Mouse (Mus musculus): ENCODE data around the gene Arfgef2.

Gene Arfgef2

DNA sequence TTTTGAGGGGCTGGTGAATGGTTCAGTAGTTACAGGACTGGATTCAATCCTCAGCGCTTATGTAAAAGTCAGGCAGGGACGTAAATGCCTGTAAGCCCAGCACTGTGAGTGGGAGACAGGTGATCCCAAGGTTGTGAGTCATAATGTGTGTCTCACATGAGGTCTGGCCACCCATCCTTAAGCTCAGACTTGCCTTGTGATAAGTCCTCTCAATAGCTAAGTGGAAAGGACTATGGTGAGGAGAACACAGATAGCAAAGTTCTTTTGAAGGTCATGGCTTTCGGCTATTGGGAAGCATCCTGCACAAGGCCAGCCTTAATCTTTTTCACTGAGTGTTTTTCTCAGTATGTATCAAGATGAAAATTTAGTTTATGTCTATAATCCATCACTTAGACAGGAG lies 104.3 kb downstream of the Arfgef2 start:
- no peak for DNase-seq

DNA sequence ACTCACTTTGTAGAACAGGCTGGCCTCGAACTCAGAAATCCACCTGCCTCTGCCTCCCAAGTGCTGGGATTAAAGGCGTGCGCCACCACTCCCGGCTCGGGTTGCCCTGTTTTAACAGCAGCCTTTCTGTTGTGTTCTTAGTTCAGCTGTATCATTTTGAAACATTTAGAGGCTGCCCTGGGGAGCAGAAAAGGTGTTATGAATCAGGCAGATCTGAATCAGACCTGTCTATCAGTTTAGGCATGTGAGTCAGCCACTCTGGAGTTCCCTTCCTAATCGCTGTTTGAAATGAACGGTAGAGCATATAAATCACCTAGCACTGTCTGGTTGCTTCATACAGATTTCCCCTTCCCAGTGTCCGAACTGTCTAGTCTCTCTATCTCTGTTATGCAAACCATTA lies 105.1 kb downstream of the Arfgef2 start:
- no peak for DNase-seq

DNA sequence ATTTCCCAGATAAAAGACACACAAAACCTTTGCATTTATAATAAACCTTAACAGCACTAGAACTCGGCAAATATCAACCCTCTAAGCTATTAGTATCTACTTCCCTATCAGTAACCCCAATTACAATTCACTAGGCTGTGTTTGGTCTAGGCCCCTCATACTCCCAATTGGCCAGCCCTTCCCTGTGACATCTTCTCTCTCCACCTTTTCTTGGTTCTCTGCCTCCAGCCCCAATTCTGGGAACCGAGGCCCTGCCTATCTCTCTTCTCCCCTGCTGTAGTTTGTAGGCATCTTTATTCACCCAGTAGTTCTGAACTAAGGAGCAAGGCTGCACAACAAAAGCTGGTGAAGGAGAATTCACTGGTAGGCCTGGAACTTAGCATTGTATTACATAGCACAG lies 118.6 kb downstream of the Arfgef2 start:
- DNase-seq = no peak

DNA sequence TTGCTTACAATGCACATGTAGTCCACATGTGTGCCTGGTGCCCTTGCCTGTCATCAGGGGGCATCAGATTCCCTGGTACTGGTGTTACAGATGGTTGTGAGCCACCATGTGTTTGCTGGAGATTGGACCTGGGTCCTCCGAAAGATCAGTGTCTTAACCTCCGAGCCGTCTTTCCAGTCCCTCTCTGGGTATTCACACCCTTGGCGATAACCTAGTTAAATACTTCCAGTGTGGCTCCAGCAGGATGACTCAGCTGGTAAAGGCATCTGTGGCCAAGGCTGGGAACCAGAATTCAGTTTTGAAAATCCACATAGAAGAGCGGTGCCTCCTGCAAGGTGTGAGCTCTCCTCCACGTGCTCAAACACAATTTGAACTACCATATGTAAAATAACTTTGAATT lies 128.6 kb downstream of the Arfgef2 start:
- no peak for DNase-seq

DNA sequence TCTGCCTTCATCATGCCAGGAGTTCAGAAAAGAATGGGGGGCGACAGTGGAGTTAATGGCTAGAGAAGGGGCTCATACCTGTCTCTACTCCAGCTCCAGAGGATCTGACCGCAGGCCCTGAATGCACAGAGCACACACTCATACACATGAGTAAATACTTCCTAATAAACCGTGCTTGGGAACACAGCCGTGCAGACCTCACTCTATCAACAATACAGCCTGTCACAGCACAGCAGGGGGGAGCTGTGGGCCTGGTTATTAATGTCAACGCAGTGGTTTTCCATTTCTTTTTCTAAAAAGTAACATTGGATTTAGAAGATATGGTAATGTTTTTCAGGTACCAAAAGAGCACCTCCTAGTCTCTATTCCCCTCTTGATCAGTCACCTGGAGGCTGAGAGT lies 129.0 kb downstream of the Arfgef2 start:
- DNase-seq = no peak

DNA sequence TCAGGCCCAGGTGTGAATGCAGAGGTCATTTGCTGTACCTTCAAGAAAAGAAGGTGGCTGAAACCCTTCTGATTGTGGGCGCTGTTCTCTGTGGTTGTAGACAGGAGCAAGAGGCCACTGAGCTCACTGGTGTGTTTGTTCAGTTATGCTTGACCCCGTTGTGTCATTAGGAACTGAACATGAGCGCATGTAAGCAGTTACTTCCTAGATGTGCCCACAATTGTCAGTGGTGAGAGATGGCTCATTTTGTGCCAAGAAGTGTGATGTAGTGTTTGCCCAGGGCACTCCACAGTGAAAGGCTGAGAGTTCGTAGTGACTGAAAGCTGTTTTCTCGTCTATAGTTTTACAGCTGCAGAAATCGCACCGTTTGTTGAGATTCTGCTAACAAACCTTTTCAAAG lies 130.2 kb downstream of the Arfgef2 start:
- DNase-seq = no peak

DNA sequence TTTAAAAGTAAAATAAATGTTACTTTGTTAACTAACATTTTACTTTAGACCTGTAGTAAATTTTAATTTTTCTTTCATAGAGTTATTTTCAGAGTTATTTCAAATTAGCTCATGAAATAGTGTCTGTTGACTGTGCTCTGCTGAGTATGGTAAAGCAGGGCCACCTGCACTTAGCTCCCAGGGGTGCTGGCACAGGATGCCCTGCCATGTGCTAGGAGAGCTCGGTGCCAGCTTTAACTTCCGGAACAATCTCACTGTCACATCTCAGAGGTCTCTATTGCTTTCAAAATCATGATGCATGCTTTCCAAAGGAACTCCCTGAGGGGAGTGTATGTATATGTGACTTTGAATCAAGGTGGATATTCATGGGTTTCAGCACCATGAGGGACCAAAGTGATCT lies 130.8 kb downstream of the Arfgef2 start:
- DNase-seq = no peak

DNA sequence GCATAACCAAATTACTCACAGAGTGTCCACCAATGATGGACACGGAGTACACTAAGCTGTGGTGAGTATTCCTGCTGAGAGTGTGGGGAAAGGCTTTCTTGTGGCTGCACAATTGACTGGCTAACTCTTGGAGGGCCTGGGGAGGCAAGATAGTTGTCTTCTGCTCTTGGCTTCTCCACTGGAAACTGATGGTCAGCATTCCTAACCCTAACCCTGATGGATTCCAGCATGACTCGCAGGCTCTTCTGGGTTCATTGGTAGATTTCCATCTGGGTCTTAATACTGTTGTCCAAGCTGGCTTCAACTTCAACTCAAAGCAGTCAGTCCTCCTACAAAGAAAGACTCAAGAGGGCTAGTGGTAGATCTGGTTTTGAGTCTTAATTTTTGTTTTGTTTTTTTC lies 137.8 kb downstream of the Arfgef2 start:
- DNase-seq = no peak

DNA sequence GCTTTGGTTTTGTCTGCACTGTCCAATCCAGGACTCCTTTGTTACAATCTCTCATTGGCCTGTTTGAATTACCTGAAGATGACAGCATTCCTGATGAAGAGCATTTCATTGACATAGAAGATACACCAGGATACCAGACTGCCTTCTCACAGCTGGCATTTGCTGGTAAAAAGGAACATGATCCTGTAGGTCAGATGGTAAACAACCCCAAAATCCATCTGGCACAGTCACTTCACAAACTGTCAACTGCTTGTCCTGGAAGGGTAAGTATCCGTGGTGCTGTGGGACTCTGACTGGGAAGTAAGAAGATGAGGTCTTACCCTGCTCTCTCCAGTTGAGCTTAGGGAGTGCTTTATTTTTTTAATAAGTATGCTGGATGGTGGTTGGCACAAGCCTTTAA lies 139.0 kb downstream of the Arfgef2 start:
- DNase-seq = no peak

DNA sequence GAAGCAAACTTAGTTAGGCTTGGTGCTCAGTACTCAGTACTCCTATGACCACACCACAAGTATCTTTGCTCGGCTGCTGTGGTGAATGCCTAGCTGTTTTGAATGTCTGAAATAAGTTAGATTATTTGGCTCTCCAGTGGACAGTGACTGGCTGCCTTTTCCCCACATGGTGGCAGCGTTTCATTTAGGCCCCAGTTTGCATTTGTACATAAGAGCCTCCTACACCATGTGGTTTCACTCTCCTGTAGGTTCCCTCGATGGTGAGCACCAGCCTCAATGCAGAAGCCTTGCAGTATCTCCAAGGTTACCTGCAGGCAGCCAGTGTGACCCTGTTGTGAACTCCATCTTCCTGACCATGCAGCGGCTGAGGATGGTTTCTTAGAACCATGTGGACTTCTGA lies 140.1 kb downstream of the Arfgef2 start:
- no peak for DNase-seq
